Mouse (Mus musculus) lung, postnatal 25 days (tissue): ENCODE measurements around the gene Ckap5.

Source experiments
- DNase-seq: peaks from one replicate; pipeline ENCODE4 v3.0.0; 2022; ENCODE audit warnings: low spot score

The Ckap5 gene

DNA sequence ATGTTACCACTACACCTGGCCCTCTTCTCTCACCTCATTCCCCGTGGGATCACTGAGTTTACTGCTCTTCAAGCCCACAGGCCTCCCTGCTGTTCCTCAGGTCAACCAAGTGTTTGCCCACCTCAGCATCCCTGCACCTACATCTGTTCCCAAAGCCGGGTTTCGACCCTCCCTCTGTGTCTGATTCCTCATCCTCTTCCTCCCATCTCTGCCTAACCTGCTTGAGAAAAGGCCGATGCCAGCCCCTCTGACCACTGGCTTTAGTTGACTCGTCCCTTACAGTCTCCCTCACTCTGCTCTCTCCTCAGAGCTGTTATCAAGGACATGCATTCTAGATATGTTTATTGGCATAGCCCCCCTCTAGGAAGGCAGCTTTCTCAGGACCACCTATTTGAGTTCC is 100.9 kb downstream of the Ckap5 start:
- no peak for DNase-seq

DNA sequence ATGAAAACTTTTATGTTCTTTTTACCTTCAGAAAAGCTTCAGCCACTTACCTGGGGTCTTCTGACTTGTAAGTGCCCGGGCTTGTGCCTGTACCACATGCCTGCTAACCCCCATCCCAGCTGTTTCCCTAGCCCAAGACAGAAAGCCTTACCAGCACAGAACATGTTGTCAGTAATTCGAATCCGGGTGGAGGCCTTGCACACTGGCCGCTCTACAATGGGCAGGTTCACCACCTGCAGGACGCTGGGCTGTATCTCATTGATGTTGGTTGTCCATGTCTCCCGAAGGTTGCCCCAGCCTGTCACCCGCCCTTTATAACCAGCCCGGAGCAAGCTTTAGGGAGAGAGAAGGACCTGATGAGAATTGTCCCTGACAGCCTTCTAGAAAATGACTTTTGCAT is 101.6 kb downstream of the Ckap5 start:
- DNase-seq = no peak

DNA sequence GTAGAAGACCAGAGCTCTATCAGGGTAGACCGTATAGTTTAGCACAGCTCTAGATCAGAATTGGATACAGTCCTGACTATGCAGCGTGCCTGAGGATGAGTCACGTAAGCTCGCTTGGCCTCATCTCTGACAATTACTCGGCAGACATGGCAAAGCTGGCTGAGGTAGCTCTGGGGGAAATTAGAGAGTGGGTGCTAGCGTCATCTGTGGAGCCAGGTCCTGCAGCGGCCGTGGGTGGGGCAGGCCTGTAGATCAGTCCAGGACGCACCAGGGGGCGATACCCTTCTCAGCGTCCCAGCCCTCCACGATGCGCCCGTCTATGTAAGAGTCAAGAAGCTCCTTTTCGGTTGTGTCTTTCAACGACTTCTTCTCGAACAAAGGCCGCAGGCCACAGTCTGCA is 103.1 kb downstream of the Ckap5 start:
- DNase-seq = no peak

DNA sequence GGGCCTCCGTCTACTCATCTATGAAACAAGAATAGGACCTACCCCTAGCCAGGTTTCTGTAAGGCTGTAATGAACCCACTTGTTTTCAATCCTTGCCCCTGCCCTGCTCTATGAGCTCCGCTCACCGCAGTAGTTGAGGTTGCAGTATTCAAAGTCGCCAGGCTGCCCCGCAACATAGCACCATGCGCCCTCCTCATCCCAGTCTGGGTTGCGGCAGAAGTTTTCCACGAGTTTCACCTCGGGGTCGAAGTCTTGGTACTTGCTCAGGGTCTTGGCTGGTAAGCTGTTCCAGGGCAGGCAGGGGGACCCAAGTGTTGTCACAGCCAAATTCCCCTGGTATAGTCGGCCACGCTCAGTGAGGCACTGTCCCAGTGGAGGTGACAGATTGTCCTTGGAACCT is 103.8 kb downstream of the Ckap5 start:
- DNase-seq = no peak

- no peak for DNase-seq
Measured at GRCm38 (mm10) chr2:91631826-91632225, 105.3 kb downstream of the Ckap5 start.

DNA sequence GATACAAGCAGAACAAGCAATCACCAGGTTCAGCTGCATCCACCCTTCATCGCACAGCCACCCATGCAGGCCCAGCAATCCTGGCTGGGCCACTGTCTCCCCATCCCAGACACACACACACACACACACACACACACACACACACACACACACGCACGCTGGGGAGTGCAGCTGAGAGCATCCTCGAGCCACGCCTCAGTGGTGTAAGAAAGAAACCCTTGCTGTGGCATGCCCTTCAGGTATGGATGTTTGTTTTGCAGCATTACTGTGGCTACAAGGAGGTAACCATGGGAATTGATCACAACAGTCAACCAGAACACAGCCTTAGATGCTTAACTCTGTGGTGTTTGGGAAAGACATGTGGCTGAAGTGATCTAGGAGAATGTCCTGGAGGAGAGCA is 105.8 kb downstream of the Ckap5 start:
- DNase-seq = no peak

DNA sequence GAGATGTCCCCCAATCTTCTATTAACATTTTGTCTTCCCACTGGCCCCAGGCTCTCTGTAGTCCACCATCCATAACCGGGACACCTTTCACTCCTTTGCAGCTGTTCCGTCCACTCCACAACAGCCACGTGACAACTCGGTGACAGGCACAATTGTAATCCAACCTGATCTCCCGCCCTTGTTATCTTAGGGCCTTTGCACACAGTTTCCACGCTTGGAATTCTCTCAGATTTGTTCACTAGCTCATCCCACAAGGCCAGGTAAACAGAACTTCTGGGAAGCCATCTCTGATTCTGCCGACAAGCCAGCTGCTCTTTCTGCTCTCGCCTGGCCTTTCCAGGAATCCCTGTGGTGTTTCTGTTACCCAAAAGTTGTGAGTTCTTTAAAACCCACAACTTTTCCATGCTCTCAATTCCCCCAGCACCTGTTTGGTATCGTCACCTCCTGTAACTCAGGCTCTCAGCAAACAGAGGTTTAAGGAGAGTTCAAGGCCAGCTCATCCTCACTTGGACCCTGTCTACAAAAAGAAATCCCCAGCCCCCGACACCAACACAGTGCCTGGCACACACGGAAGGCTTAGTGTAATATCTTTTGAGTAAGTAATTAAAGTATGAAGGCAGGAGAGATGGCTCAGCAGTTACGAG is 106.9 kb downstream of the Ckap5 start:
- no peak for DNase-seq

GRCm38 (mm10) chr2:91634841-91635240 is 108.3 kb downstream of the Ckap5 start:
- DNase-seq = no peak

- DNase-seq = no peak
Measured at GRCm38 (mm10) chr2:91635486-91635885, 108.9 kb downstream of the Ckap5 start.

- DNase-seq = no peak
Measured at GRCm38 (mm10) chr2:91636229-91636628, 109.7 kb downstream of the Ckap5 start, which contains the start of gene F2. F2 (minus strand) TSS chr2:91636414.

GRCm38 (mm10) chr2:91636727-91637338 is 110.3 kb downstream of the Ckap5 start:
- DNase-seq = no peak

- DNase-seq = no peak
Measured at GRCm38 (mm10) chr2:91638931-91639330, 112.4 kb downstream of the Ckap5 start.

- DNase-seq = no peak
Measured at GRCm38 (mm10) chr2:91642825-91643415, 116.4 kb downstream of the Ckap5 start.

- DNase-seq = no peak
Measured at GRCm38 (mm10) chr2:91644021-91644420, 117.5 kb downstream of the Ckap5 start.

GRCm38 (mm10) chr2:91645354-91645753 is 118.8 kb downstream of the Ckap5 start:
- no peak for DNase-seq

- no peak for DNase-seq
Measured at GRCm38 (mm10) chr2:91645811-91646210, 119.2 kb downstream of the Ckap5 start.

DNA sequence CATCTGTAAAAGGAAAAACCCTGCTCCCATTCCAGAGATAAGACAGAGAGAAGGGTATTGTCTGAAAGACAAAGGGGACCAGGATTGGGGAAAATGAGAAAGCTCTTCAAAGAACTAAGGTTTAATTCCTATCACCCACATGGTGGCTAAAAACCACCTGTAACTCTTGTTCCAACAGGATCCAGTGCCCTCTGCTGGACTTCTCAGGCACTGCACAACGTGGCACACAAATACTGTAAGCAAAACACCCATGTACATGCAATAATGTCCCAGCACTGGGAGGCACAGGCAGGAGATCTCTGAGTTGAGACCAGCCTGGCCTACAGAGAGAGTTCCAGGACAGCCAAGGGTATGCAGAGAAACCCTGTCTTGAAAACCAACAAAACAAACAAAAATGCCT is 120.2 kb downstream of the Ckap5 start:
- DNase-seq = peak; percentile 41

- DNase-seq = no peak
Measured at GRCm38 (mm10) chr2:91649152-91649551, 122.6 kb downstream of the Ckap5 start.

- DNase-seq = peak; percentile 98
Measured at GRCm38 (mm10) chr2:91649553-91650359, 123.2 kb downstream of the Ckap5 start, which contains the start of the genes Zfp408 and Arhgap1. Zfp408 (minus strand) TSS chr2:91649791. Arhgap1 (plus strand) TSS chr2:91649860.

GRCm38 (mm10) chr2:91650360-91650995 is 123.9 kb downstream of the Ckap5 start:
- DNase-seq = no peak

GRCm38 (mm10) chr2:91651458-91652258 is 125.1 kb downstream of the Ckap5 start:
- no peak for DNase-seq
